Mouse (Mus musculus) embryonic facial prominence, embryonic 13.5 days (tissue): ENCODE results near the gene Clec2i. TPM values are rescaled to one million over a fixed set of nuclear protein-coding genes. Genes with fewer than 3 reads are reported as not detected.
"Not testable (repeated sequence)": the region's sequence is repeated elsewhere in the genome, so short reads cannot be mapped to it uniquely, and the experiment has no call there.

Experiments used
- ATAC-seq: fragments of 200-750 bp; cut with Nextera tagmentation; 2 replicates; pipeline ENCODE4 v1.8.0; 2017; ENCODE audit warnings: low read depth; ENCODE audit not compliant: insufficient number of reproducible peaks, insufficient read depth, low FRiP score, low TSS enrichment
- H3K27ac ChIP-seq: fragments of 300-500 bp; sonication (generic); 2 replicates; pipeline ENCODE4 v1.5.1; 2015; ENCODE audit warnings: moderate library complexity, mild to moderate bottlenecking, inconsistent platforms
- H3K27me3 ChIP-seq: fragments of 300-500 bp; sonication (generic); 2 replicates; pipeline ENCODE4 v1.6.1; 2015; ENCODE audit warnings: mild to moderate bottlenecking, inconsistent platforms
- H3K36me3 ChIP-seq: fragments of 300-500 bp; sonication (generic); 2 replicates; pipeline ENCODE4 v1.6.1; 2015; ENCODE audit warnings: mild to moderate bottlenecking, inconsistent platforms
- H3K4me1 ChIP-seq: fragments of 300-500 bp; sonication (generic); 2 replicates; pipeline ENCODE4 v1.6.1; 2015; ENCODE audit warnings: inconsistent platforms
- H3K4me2 ChIP-seq: fragments of 300-500 bp; sonication (generic); 2 replicates; pipeline ENCODE4 v1.6.1; 2015; ENCODE audit warnings: moderate library complexity, mild to moderate bottlenecking, inconsistent platforms
- H3K4me3 ChIP-seq: fragments of 300-500 bp; sonication (generic); 2 replicates; pipeline ENCODE4 v1.5.1; 2015; ENCODE audit warnings: mild to moderate bottlenecking, inconsistent platforms
- H3K9ac ChIP-seq: fragments of 300-500 bp; sonication (generic); 2 replicates; pipeline ENCODE4 v1.6.1; 2015; ENCODE audit warnings: mild to moderate bottlenecking, inconsistent platforms
- H3K9me3 ChIP-seq: fragments of 300-500 bp; sonication (generic); 2 replicates; pipeline ENCODE4 v1.6.1; 2016; ENCODE audit warnings: inconsistent platforms
- WGBS: fragments of 180-500 bp; shearing (Covaris S2); methylation state at CpG from one replicate; pipeline ENCODE4 v1.1.7; 2015; ENCODE audit warnings: mixed read lengths; 5-methylcytosine and 5-hydroxymethylcytosine counted together
- microRNA-seq: library from miRNA; unstranded; fragments of <30 nt; microRNA quantifications from one replicate; pipeline ENCODE4, GENCODE M21; 2016
- polyA plus RNA-seq: library from polyadenylated mRNA; unstranded; fragments of >200 nt; fragmentation: Nextera tagmentation; extraction: Ambion mirVana; gene quantifications from 2 replicates; pipeline ENCODE4 v1.2.1, GENCODE M21; 2015

The Clec2i gene
- polyA plus RNA-seq, 1 experiment from 2014 or later, result 0.20 TPM

DNA sequence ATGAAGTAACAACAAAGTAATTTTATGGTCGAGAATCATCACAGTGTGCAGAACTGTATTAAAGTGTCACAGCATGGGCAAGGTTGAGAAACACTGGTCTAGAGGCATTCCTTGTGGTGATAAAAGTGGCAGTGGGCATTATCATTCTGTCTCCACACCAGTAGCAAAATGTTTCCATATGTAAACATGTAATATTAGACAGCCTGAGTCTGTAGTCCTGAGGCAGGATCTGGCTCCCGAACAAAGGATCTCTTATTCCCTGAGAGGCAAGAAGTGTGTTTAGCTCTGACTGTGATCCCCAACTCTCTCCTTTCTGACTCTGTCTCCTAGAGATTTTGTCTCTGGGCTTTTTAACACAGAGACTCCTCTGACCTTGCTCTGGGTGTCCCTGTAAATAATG is 45.7 kb downstream of the Clec2i start:
- H3K4me1 ChIP-seq, result 0 out of 2 replicates have a peak, but pooled peaks cover 5% of the 10 kb centered on the region
- no peaks in the 10 kb centered on the region for H3K27me3 ChIP-seq
- no peak overlapping the region for H3K4me3 ChIP-seq
- no peaks in the 10 kb centered on the region for H3K36me3 ChIP-seq
- H3K9me3 ChIP-seq, result no peaks in the 10 kb centered on the region
- peak overlapping the region; percentile 62; the same call in 1 of the 2 replicates for H3K27ac ChIP-seq
- 20% methylated on average over 2 of the region's 2 CpGs for WGBS
- peak; percentile 74; the same call in 1 of the 2 replicates for ATAC-seq
- H3K9ac ChIP-seq, result no peak overlapping the region
- H3K4me2 ChIP-seq, result no peak overlapping the region

DNA sequence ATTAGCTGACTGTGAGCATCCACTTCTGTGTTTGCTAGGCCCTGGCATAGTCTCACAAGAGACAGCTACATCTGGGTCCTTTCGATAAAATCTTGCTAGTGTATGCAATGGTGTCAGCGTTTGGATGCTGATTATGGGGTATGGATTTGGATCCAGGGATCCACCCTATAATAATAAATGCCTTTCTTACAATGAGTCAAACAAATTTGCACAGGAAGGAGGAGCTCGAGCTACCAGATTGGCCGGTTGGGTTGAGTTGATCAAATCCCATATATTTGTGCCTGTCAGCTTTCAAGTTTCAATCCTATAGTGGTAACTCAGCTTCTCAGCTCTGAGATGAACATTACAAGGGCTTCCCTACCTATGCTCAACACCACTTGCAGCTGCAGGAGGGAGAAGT is 46.7 kb downstream of the Clec2i start, which contains the start of gene Clec2g:
Gene Clec2g, plus strand, starts transcription at position 301 of the 400 bp plus-strand sequence.
- not testable (repeated sequence) for H3K27me3 ChIP-seq
- 90% methylated on average over 4 of the region's 4 CpGs for WGBS

DNA sequence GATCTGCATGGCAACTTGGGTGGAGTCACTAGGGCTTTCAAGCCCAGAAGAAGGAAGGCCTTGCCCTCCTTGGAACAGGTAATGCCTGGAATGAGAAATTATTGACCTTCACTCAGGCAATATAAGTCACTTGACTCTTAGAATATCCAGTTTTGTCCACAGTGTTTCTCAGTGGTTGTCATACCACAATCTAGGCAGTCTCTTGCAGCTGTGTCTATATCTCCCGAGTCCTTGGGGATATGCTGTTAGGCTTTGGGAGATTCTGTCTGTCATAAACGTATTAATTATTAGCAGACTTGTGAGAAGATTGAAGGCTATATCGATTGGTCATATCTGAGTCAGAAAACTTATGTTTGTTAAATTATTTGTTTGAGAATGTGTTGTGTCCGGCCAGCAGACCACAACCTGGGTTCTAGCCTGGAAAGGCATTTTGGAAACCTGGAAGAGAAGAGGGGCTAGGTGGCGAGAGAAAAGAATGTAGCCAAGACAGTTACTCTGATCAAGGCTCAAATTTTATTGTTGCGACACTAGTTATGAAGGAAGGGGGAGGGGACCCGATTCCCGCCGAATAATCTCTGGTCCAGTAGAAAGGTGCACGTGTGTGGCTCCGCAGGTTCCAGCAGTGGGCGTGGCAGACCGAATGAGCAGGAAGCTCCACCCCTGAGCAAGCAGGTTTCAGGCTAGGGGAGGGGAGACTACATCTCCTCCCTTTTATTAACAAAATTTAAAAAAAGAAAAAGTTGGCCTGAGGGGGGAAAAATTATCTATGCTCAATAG is 48.7 kb downstream of the Clec2i start:
- 87% methylated on average over 5 of the region's 13 CpGs for WGBS

More for the DNA sequence above, 46.7 kb downstream of the Clec2i start, which contains the start of gene Clec2g:
- ATAC-seq, H3K9me3 ChIP-seq, H3K9ac ChIP-seq, H3K4me3 ChIP-seq, H3K4me1 ChIP-seq, H3K36me3 ChIP-seq, H3K4me2 ChIP-seq: not testable (repeated sequence)
- H3K27ac ChIP-seq, result peak within 1 kb of the TSS; percentile 62; the same call in 1 of the 2 replicates

DNA sequence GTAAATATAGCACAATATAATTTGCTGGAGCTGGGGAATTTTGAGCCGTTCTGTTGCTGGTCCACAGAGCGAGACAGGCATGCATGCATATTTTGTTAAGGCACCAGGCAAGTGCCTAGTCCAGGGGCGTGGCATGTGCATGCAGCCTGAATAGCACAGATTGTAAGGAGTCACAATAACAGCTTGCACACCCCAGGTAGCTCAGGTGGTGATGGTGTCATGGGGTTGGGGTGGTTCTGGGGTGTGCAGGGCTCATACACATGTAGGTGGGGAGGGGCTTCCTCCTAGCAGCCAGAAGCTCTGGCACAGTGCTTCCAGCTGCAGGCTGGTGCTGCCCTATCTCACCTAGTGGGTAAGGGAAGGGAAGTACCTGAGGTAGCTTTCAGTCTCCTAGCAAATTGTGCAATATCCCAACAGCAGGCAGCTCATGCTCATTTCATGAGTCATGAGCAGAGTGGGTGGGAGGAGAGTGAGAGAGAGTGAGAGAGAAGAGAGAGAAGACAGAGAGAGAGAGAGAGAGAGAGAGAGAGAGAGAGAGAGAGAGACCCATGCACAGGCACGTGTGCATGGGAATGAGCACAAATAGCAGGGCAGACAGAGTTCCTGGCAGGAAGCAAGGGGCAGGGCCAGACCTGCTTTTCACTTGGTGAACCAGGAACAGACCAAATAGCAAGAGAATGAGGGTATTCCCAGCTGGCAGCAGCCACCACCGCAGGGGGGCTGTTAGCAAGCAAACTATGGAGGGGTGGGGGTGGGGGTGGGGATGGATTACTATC is 54.4 kb downstream of the Clec2i start:
- no peak overlapping the region for H3K4me2 ChIP-seq
- WGBS, result 86% methylated on average over 5 of the region's 5 CpGs
- ATAC-seq, result no peak

More for the DNA sequence above, 48.7 kb downstream of the Clec2i start:
- not testable (repeated sequence) for H3K27ac ChIP-seq, H3K4me3 ChIP-seq, H3K4me2 ChIP-seq, H3K9me3 ChIP-seq, ATAC-seq, H3K36me3 ChIP-seq, H3K4me1 ChIP-seq, H3K27me3 ChIP-seq, H3K9ac ChIP-seq

DNA sequence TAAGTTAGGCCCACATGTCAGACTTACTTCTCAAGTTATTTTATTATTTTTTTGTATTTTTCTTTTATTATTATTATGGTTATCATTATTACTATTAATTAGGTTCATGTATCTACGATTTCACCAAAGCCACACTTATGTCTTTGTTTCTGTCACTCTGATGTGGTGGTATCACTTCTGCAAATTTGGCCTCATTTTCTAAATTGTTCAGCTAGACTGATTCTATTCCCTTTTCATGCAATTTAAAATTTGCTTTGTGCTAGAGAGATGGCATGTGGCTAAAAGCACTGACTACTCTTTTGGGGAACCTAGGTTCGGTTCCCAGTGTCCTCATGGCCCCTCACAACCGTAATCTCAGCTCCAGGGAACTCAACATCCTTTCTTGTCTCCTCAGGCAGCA is 58.2 kb downstream of the Clec2i start:
- no peaks in the 10 kb centered on the region for H3K4me1 ChIP-seq

More for the DNA sequence above, 54.4 kb downstream of the Clec2i start:
- Histone ChIP-seq H3K36me3 (no peaks in the 10 kb centered on the region), H3K4me1 (no peaks in the 10 kb centered on the region), H3K27me3 (no peaks in the 10 kb centered on the region), H3K4me3 (no peak overlapping the region), H3K9me3 (peaks cover 6% of the 10 kb centered on the region; the same call in 1 of the 2 replicates), H3K9ac (no peak overlapping the region), H3K27ac (no peak overlapping the region)

More for the DNA sequence above, 58.2 kb downstream of the Clec2i start:
- Histone ChIP-seq H3K36me3 (no peaks in the 10 kb centered on the region), H3K27ac (no peak overlapping the region), H3K4me3 (no peak overlapping the region), H3K9me3 (peaks cover 6% of the 10 kb centered on the region; the same call in 1 of the 2 replicates), H3K27me3 (no peaks in the 10 kb centered on the region), H3K9ac (no peak overlapping the region), H3K4me2 (no peak overlapping the region)
- no peak for ATAC-seq
- WGBS, result 87% methylated on average over 3 of the region's 3 CpGs

Small RNA genes lying within 50 kb of the gene (microRNA-seq; reads per million reads assigned to microRNA genes)
- not detected for gene Gm27336

Other genes starting within 250 kb of the Clec2i start
- gene Clec2h, start 225.2 kb upstream of the Clec2i start, polyA plus RNA-seq, result 2.5 TPM in 1 of 2 replicates, not detected in the other
- not detected in 2 replicates for gene Klrb1, start 164.5 kb upstream of the Clec2i start, polyA plus RNA-seq
- gene Klrb1c, start 98.4 kb upstream of the Clec2i start, polyA plus RNA-seq, result 0.10 TPM in 1 of 2 replicates, not detected in the other
- not detected in 2 replicates for gene Gm44511, start 61.3 kb upstream of the Clec2i start, polyA plus RNA-seq
- gene Klrb1b, start 61.3 kb upstream of the Clec2i start, polyA plus RNA-seq, result 0.19 TPM in 1 of 2 replicates, not detected in the other
- 0.77 and 0.90 TPM in 2 replicates for gene BC035044, start 3.5 kb downstream of the Clec2i start, polyA plus RNA-seq
- 0.38 and 1.3 TPM in 2 replicates for gene Clec2g, start 46.8 kb downstream of the Clec2i start, polyA plus RNA-seq
- gene Klrb1f, start 158.3 kb downstream of the Clec2i start, polyA plus RNA-seq, result 0.72 TPM in 1 of 2 replicates, not detected in the other
- gene Clec2e, start 213.3 kb downstream of the Clec2i start, polyA plus RNA-seq, result 0.12 TPM in 1 of 2 replicates, not detected in the other